26 mouse cellular contexts compared by ENCODE assay signal in genomic region chr1:22265528-22265927, GRCm38 (mm10).
DNase-seq lines count a peak whose midpoint lies in the region; ATAC-seq and TF ChIP-seq lines count a peak whose summit lies in the region.
"Had no signal": no experiment of that assay in that cellular context is flagged by ENCODE, and none has a peak within 500 bp of the region (broad histone marks: within the 10 kb centered on the region; RNA-seq: fewer than 3 reads in every experiment).

No protein-coding gene starts in this region.

- DNase-seq in frontal cortex, postnatal 10 days (ENCODE audit: low spot score in 2 of 2) = no peak
- DNase-seq in hindbrain, postnatal 0 days (ENCODE audit: low spot score) = no peak
- peak; percentile 24 for DNase-seq in midbrain, postnatal 0 days (ENCODE audit: low spot score)
- no peak for DNase-seq in spleen, postnatal 14 days (ENCODE audit: low spot score in 2 of 2)
- DNase-seq in T-cell, adult 2 months (ENCODE audit: low spot score) = no peak
- DNase-seq: adrenal gland, adult 8-10 months; cerebellum, adult 8-10 months; gastrocnemius, postnatal 25 days; heart, postnatal 4 days; kidney, adult 18-20 months; kidney, postnatal 4 days; lung, postnatal 36 days; thymus, postnatal 14 days had no signal

- peak; percentile 51 for TF ChIP-seq CTCF in hindbrain, postnatal 0 days (IDR thresholded peaks at IDR 0.05; ENCODE audit: low read depth)
- TF ChIP-seq CTCF in midbrain, postnatal 0 days (IDR thresholded peaks at IDR 0.05) = peak; percentile 54

- no peak overlapping the region for H3K4me3 ChIP-seq in hindbrain, postnatal 0 days (ENCODE audit: low read length)
- H3K4me3 ChIP-seq in hindbrain, embryonic 13.5 days = no peak overlapping the region
- no peak overlapping the region for H3K4me3 ChIP-seq in midbrain, postnatal 0 days (ENCODE audit: low read depth, low read length)
- no peak overlapping the region for H3K4me3 ChIP-seq in midbrain, embryonic 15.5 days
- H3K4me3 ChIP-seq: embryonic facial prominence, embryonic 13.5 days; limb, embryonic 13.5 days; megakaryocyte, embryonic 14.5 days; midbrain, embryonic 12.5 days; stomach, embryonic 15.5 days had no signal

- H3K9me3 ChIP-seq in hindbrain, postnatal 0 days (ENCODE audit: low read length) = no peaks in the 10 kb centered on the region
- no peaks in the 10 kb centered on the region for H3K9me3 ChIP-seq in hindbrain, embryonic 13.5 days
- no peaks in the 10 kb centered on the region for H3K9me3 ChIP-seq in midbrain, postnatal 0 days (ENCODE audit: low read length)
- no peaks in the 10 kb centered on the region for H3K9me3 ChIP-seq in midbrain, embryonic 15.5 days
- H3K9me3 ChIP-seq: embryonic facial prominence, embryonic 13.5 days; limb, embryonic 13.5 days; megakaryocyte, embryonic 14.5 days; midbrain, embryonic 12.5 days; stomach, embryonic 15.5 days had no signal

- H3K9ac ChIP-seq in hindbrain, postnatal 0 days (replicated peaks; ENCODE audit: low read length) = no peak overlapping the region
- no peak overlapping the region for H3K9ac ChIP-seq in hindbrain, embryonic 13.5 days
- H3K9ac ChIP-seq in midbrain, postnatal 0 days (replicated peaks; ENCODE audit: low read length, poor library complexity, severe bottlenecking) = no peak overlapping the region
- H3K9ac ChIP-seq in midbrain, embryonic 15.5 days = no peak overlapping the region
- H3K9ac ChIP-seq: embryonic facial prominence, embryonic 13.5 days; hindbrain, embryonic 14.5 days; limb, embryonic 13.5 days; midbrain, embryonic 12.5 days; stomach, embryonic 15.5 days had no signal

- no peak overlapping the region for H3K27ac ChIP-seq in hindbrain, postnatal 0 days
- H3K27ac ChIP-seq in hindbrain, embryonic 13.5 days = no peak overlapping the region
- no peak overlapping the region for H3K27ac ChIP-seq in midbrain, postnatal 0 days (ENCODE audit: low read depth, low read length)
- no peak overlapping the region for H3K27ac ChIP-seq in midbrain, embryonic 15.5 days
- H3K27ac ChIP-seq: embryonic facial prominence, embryonic 13.5 days; hindbrain, embryonic 14.5 days; limb, embryonic 13.5 days; midbrain, embryonic 12.5 days; stomach, embryonic 15.5 days had no signal

- WGBS in hindbrain, postnatal 0 days = 72% methylated on average over 3 of the region's 3 CpGs
- 78% methylated on average over 3 of the region's 3 CpGs for WGBS in hindbrain, embryonic 13.5 days
- WGBS in midbrain, postnatal 0 days = 75% methylated on average over 3 of the region's 3 CpGs
- WGBS in midbrain, embryonic 15.5 days = 66% methylated on average over 3 of the region's 3 CpGs

- no peak overlapping the region for H3K4me2 ChIP-seq in hindbrain, postnatal 0 days (ENCODE audit: low read depth, low read length)
- no peak overlapping the region for H3K4me2 ChIP-seq in hindbrain, embryonic 13.5 days
- no peak overlapping the region for H3K4me2 ChIP-seq in midbrain, postnatal 0 days (ENCODE audit: low read depth, low read length, poor library complexity, severe bottlenecking)
- no peak overlapping the region for H3K4me2 ChIP-seq in midbrain, embryonic 15.5 days
- H3K4me2 ChIP-seq: embryonic facial prominence, embryonic 13.5 days; limb, embryonic 13.5 days; liver, embryonic 11.5 days; stomach, embryonic 15.5 days had no signal

- no peaks in the 10 kb centered on the region for H3K36me3 ChIP-seq in hindbrain, postnatal 0 days (ENCODE audit: insufficient read depth, low read length)
- no peaks in the 10 kb centered on the region for H3K36me3 ChIP-seq in hindbrain, embryonic 13.5 days
- no peaks in the 10 kb centered on the region for H3K36me3 ChIP-seq in midbrain, postnatal 0 days (ENCODE audit: insufficient read depth, low read length)
- H3K36me3 ChIP-seq in midbrain, embryonic 15.5 days (replicated peaks) = no peaks in the 10 kb centered on the region
- H3K36me3 ChIP-seq: embryonic facial prominence, embryonic 13.5 days; limb, embryonic 13.5 days; midbrain, embryonic 12.5 days; stomach, embryonic 15.5 days had no signal

- no peaks in the 10 kb centered on the region for H3K27me3 ChIP-seq in hindbrain, postnatal 0 days (ENCODE audit: insufficient read depth, low read length)
- no peaks in the 10 kb centered on the region for H3K27me3 ChIP-seq in hindbrain, embryonic 13.5 days
- no peaks in the 10 kb centered on the region; the same call in 1 of the 2 replicates for H3K27me3 ChIP-seq in midbrain, postnatal 0 days (ENCODE audit: insufficient read depth, low read length)
- H3K27me3 ChIP-seq in midbrain, embryonic 15.5 days (replicated peaks) = no peaks in the 10 kb centered on the region
- H3K27me3 ChIP-seq: embryonic facial prominence, embryonic 13.5 days; megakaryocyte, embryonic 14.5 days; midbrain, embryonic 12.5 days; stomach, embryonic 15.5 days had no signal

- peaks cover 4% of the 10 kb centered on the region; the same call in 1 of the 2 replicates for H3K4me1 ChIP-seq in hindbrain, postnatal 0 days (ENCODE audit: insufficient read depth, low read length)
- H3K4me1 ChIP-seq in hindbrain, embryonic 13.5 days (replicated peaks) = peaks cover 10% of the 10 kb centered on the region
- 0 out of 2 replicates have a peak, but pooled peaks cover 9% of the 10 kb centered on the region for H3K4me1 ChIP-seq in midbrain, postnatal 0 days (ENCODE audit: insufficient read depth, low read length)
- H3K4me1 ChIP-seq in midbrain, embryonic 15.5 days = peaks cover 11% of the 10 kb centered on the region; the same call in 1 of the 2 replicates
- H3K4me1 ChIP-seq: megakaryocyte, embryonic 14.5 days; stomach, embryonic 15.5 days had no signal

- peak; percentile 41; the same call in 1 of the 2 replicates for ATAC-seq in frontal cortex, adult (ENCODE audit: low TSS enrichment)
- no peak for ATAC-seq in hindbrain, postnatal 0 days
- no peak for ATAC-seq in hindbrain, embryonic 13.5 days (ENCODE audit: low FRiP score)
- ATAC-seq in midbrain, postnatal 0 days (ENCODE audit: low FRiP score) = no peak
- ATAC-seq in midbrain, embryonic 15.5 days (replicated peaks) = no peak
- ATAC-seq: activated CD4-positive, CD25-positive, alpha-beta regulatory T cell, adult 4 months; CD4-positive, CD25-positive, alpha-beta regulatory T cell, adult 4 months; forebrain, embryonic 16.5 days had no signal
